Mouse (Mus musculus) spleen, postnatal 4 days (tissue): ENCODE data around the gene Cox8a.

Experiments used
- DNase-seq, 2 experiments: peaks; one replicate each; pipeline ENCODE4 v3.0.0; 2022; ENCODE audit warnings: low spot score in 2 of 2

Cox8a gene

DNA sequence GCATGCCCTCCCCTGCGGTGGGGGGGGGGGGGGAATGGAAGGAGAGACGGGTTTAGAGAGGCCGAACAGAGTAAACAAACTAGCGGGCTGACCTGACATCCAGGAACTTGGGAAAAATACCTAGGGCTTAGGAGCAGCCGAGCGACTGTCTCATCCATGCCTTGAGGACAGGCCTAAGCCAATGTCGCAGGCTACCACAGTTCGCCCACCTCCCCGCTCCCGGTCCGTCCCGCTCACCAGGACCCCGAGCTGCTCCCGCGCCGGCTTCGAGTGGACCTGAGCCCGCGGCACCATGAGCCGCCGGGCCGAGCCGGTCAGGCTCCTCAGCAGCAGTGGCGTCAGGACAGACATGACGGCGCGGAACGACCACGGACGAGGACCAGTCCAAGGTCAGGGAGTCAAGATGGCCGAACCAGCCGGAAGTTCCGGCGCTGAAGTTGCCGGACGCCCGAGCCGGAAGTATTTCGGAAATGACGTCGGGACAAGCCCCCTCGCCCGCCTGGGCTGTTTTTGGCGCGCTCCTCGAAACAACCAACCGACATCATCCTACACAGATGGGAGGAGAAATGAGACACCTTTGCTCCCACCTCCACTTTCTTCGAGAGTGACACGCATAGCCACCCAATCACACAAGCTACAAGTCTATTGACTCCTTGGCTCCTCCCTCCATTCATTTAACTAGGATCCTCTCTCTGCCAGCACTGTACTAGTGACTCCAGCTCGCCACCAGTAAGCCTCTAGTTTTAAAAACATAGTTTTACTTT is at the start of gene Cox8a:
Gene Cox8a (minus strand): TSS at position 455 of the 764 bp plus-strand sequence.
- DNase-seq = peak; percentile 93 to 96

DNA sequence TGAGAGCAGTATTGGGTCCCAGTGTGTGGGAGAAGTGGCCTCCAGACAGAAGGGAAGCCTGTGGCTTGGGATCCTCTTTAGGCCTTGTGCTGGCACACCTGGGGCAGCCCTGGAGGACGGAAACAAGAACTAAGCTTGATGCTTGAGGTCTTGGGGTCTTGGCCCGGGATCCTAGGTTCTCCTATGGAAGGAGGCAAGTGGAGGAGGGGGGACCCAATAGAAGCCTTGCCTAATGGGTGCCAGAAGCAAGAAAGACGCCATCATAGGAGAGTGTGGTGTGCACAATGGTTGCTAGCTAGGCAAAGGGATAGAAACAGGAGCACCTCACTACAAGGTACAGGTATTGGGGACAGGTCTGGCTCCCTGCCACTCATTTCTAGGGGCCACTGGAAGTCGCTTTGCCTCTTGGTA is 49.0 kb upstream of the Cox8a start:
- no peak for DNase-seq

DNA sequence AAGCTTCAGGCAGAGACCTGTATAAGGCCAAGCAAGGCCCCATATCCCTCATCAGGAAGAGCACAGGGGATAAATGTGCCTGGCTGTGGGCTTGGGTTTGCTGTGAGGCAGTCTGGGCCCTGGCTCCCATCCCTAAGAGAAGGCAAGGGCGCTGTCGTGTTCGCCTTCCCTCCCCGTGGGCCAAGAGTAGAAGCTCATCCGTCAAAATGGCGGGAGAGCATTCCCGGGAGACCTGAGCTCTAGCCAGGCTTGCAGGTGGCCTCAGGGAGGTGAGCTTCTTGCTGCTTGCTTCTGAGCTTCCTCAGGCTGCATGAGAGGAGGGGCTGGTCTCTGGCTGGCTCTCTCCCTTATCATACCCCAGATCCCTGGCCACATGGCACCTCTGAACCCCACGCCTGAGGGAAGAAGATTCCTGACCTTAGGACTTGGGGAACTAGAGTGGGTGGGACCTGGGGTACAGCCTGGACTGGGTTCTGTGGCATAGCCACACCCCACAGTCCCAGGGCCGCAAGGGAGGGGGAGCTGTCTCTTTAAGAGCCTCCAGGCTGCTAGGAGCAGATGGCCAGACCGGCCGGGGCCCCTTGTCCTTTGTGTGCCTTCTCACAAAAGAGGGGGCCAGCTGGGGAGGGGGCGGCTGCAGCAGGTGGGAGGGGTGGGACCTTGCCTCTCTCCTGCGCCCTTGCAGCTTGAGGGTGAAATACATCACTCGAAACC is 48.2 kb upstream of the Cox8a start:
- DNase-seq = no peak

DNA sequence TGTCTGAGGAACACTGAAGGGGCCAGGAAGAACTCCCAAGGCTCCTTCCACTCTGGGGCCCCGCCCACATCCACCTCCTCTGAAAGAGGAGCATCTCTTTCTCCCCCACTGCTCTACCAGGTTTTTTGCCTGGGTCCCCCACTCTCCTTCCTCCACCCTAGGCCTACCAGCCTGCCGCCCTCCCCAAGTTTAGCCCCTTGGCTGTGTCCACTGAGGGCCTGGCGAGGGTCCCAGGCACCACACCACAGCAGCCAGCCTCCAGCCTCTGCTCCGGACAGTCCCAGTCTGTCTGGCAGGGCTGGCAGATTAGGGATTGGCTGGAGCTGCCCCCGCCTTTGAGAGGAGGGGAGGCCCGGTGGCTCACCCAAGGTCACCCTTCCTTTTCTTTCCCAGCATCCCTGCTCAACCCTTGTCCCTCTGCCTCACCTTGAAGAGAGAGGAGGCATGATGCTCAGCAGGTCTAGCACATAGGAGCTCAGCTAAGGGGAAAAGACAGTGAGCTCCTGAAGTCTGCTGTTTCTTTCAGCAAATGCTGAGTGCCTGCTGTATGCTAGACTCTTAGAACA is 47.4 kb upstream of the Cox8a start:
- no peak for DNase-seq

DNA sequence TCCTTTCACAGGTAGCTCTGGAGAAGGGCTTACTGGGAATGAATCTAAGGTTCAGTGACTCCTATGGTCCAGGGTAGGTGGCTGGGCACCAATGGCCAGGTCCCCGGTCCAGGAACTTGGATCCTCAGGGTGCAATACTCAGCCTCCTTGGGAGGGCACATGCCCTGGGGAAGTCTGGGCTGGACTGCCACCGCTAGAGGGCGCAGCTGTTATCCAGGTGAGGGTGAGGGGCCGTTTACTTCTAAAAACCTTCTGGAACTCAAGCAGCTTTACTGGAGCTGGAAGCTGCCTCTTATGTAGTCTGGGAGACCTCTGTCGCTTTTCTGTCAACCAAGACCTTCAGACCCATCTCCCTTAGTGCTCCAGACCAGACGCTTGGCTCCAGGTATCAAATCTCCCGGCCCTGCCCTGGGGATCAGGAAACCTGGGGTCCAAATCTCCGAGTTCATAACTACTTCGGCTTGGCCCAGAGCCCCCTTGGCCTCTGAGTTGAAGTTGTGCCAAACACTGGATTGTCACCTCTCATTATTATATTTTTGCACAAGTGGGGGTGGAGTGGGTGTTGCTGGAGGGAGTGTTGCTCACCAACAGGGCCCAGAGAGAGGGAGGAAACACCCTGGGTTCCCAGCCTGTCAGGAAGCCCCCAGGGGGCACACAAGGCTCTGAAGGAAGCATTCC is 46.8 kb upstream of the Cox8a start:
- peak; percentile 78 to 96 for DNase-seq

DNA sequence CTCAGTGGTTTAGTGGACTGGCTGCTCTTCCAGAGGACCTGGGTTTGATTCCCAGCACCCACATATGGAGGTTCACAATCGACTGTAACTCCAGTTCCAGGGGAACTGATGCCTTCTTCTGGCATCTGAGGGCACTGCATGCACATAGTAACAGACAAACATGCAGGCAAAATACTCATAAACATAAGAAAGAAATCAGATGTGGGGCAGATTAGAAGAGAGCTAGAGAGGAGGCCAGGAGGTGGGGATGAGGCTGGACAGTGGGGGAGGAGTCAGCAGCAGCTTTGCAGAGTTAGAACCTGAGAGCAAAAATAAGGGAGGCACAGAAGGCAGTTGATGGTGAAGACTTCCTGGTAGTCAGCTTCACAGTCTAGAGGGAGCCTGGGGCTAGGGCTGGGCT is 45.2 kb upstream of the Cox8a start:
- no peak for DNase-seq

DNA sequence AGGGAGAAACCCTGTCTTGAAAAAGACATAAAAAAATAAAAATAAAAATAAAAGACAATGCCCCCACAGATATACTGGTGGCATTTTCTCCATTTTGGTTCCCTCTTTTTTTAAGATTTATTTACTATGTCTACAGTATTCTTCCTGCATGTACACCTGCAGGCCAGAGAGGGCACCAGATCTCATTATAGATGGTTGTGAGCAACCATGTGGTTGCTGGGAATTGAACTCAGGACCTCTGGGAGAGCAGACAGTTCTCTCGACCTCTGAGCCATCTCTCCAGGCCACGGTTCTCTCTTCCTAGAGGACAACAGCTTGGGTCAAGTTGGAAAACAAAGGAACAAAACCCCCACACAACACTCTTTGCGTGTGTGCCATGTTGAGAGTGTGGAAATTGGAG is 44.5 kb upstream of the Cox8a start:
- no peak for DNase-seq

DNA sequence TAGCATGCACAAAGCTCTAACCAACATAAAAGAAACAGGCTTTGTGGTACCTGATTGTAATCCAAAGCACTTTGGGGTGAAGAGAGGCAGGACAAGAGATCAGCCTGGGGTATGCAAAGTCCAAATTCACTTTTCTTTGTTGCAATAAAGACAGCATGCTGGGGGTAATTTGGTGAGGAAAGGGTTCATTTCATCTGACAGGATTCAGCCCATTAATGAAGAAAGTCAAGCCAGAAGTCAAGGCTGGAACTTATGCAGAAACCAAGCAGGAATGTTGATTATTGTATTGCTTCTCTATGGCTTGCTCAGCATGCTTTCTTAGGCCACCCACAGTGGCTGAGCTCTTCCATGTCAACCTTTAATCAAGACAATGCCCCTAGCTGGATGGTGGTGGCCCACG is 44.1 kb upstream of the Cox8a start:
- DNase-seq = no peak

DNA sequence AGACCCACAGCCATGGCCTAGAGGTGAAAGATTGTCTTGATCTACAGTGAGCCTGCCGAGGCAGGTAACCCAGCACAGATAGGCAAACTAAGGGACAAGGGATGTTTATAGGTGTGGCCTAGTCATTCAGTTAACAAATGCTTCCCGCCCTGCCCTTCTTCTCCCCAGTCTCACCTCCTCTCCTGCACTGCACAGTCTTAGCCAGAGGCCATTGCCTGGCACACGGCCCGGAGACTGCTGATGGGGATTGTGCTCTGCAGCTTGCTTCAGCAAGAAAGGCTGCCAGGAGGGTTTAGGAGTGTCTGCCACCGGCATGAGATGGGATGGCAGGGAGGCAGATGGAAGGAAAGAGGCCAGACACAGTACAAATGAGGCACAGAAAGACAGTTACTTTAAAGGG is 40.5 kb upstream of the Cox8a start:
- DNase-seq = no peak

DNA sequence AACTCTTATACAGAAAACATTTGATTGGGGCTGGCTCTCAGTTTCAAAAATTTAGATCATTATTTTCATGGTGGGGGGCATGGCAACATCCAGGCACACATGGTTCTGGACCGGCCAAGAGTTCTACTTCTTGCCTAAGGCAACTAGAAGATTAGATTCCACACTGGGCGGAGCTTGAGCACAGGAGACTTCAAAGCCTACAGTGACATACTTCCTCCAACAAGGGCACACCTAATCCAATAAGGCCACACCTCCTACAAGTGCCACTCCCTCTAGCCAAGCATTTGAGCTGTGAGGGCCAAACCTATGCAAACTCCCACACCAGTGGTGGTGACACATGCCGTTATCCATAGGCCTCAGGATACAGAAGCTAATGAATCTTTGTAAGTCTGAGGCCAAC is 28.6 kb upstream of the Cox8a start:
- no peak for DNase-seq

DNA sequence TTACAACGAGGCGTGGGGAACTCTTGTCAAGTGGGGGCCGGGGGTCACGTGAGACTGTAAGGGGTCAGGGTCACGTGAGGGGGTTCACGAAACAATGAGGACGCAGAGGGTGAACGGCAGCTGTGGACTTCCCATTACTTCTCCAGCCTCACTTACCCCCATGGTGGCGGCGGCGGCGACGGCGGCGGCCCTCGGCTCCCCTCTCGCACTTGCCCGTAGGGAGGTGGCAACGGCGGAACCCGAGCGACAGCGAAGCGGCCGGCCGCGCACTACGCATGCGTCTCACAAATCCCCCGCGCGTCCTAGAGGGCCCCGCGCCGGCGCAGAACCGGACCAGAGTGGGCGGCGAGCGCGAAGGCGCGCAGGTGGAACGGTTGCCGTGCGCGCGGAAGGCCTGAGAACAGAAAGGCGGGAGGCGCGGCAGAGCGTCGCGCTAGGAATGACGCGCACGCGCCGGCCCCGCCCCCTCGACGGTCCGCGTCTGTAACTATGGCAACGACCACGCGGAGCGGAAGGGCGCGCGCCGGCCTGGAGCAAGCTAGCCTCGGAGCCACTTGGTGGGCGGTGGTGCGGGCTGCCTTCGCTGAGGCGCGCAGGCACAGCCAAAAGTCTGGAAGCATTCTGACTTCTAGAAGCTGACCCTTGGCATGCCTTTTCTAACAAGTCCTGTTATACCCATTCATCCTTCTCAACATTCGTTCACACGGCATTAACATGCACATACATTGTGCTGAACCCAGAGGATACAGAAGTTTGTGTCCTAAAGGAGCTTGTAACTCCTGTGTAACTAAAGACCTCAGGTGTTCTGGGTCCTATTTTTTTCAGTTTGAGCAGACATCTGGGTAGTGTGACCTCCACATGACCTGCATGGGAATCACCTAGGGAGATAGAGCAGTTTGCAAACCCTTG is 23.6 kb upstream of the Cox8a start, which contains the start of gene Naa40:
Gene Naa40 (minus strand): TSS at position 402 of the 909 bp plus-strand sequence.
- DNase-seq = peak; percentile 92 to 97

DNA sequence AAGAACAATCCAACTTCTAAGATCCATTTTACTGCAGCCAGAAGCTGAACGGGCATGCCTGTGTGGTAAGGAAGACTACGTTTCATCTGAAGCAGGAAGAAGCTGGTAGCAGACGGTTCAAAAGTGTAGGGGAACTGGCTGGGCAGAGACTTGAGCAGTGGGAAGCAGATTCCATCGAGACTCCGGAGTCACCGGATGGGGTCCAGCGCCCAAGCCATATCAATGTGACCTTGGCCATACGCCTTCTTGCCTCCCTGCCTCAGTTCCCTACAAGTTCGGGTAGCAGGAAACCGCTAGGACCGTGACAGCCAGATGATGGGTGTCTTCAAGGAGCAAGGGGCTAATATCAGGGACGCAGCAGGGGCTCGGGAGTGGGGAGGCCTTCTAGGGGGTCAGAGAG is 22.9 kb upstream of the Cox8a start:
- DNase-seq = peak in 1 of 2 experiments; percentile 25

DNA sequence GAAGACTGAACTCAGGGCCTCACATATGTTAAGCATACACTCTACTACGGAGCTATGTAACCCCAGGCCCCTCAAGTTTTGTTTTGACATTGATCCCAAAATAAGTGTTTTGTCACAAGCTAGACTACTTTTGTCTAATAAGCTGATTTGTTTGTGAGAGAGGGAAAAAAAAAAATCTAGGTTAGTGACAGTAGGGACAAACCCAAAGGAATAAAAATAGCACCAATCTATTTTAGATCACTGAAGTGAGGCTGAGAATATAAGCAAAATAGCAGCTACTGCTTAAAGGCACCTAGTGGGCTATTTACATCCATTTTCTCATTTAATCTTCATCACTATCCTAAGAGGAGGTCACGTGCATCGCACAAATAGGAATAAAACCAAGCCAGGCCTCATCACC is 22.2 kb upstream of the Cox8a start:
- DNase-seq = no peak

DNA sequence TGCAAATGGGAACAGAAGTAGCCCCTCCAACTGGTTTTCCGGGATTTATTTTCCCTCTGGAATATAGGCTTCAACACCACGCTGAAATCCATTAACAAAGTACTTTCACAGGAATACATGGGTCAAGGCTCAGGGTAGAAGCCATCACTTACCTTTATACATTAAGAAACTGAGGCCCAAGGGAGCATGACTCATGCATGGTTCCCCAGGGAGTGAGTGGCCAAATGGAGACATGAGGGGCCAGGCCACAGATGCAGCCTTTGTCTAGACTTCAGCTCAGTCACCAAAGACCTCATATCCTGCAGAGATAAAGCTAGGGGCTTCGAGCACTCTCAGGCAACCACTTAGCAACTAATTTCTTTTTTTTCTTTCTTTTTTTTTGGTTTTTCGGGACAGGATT is 19.3 kb upstream of the Cox8a start:
- no peak for DNase-seq

DNA sequence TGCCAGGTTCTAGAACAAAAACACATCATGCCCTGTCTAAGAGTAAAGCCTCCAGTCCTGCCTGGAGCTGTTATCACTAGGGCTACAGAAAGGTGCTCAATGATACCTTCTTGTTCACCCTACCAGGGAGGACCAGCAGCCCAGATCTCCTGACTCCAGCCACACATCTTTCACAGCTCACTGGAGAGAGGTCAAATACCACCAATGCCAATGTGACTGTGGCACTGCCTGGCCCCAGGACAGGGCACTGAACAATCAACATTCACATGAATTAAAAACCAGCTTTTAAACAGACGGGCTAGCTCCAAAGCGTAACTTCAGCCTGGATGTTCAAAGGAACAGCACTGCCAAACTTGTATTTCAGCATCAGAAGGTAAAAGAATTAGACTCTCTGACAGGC is 18.6 kb upstream of the Cox8a start:
- DNase-seq = no peak

DNA sequence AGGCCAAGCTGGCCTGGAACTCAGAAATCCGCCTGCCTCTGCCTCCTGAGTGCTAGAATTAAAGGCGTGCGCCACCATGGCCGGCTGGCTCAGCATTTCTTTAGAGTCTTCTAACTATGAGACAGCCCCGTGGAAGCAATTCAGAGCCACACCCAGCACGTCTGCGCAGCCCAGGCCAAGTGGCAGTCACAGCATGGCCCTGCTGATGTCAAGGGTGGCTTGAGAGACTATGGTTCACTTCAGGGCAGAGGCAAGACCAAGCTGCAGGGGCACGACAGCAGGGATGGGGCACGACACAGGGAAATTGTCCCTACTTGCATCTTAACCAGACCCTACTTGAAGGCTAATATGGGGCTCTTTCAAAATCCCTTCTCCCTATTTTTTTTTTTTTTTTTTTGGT is 18.0 kb upstream of the Cox8a start:
- DNase-seq = no peak

DNA sequence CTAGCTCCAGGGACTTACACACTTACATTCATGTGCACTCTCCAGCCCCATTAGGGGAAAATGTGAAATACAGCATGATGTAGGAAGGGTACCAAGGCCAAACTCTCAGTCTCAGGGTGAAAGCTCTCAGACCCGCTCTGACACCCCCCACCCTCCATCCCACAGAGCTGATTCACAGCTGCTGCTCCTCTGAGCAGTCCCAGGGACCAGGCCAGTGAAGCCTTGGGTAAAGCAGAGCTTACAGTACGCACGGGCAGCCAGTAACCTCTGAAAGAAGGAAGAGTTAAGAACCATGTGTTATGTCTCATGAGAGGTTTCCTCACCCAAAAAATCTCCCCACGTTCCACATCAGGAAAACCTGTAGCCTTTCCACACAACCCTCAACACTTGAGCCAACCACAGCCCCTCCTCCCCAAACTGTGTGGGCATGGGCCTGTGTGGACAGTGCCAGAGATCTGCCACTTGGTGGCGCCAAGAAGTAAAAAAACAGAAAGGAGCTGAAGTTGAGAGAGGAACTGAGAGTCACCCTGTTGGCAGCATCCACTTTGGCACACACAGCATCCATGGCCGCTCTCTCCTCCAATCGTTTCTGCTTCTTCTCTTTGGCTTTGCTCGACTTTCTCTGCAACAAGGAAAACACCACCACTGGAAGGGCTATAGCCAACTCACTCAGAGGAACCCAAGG is 17.3 kb upstream of the Cox8a start:
- DNase-seq = peak; percentile 73 to 86

DNA sequence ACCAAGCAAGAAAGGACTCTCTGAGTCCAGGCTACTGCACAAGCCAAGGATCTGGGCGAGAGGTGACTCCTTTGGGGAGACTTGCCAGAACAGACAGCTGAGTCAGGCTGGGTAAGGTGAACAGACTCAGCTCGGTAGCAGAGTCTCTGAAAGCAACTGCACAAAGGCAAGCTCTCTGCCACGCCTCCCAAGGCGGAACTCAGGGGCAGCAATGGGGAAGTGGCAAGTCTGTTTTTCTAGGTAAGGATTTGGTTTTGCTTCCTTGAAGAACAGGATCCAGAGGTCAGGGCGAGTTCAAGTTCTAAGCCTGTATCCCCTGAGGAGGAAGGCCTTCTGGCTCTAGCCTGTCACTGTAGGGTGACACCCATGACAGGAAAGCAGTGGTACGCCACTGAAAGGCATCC is 9.1 kb upstream of the Cox8a start:
- peak in 1 of 2 experiments; percentile 39 for DNase-seq

DNA sequence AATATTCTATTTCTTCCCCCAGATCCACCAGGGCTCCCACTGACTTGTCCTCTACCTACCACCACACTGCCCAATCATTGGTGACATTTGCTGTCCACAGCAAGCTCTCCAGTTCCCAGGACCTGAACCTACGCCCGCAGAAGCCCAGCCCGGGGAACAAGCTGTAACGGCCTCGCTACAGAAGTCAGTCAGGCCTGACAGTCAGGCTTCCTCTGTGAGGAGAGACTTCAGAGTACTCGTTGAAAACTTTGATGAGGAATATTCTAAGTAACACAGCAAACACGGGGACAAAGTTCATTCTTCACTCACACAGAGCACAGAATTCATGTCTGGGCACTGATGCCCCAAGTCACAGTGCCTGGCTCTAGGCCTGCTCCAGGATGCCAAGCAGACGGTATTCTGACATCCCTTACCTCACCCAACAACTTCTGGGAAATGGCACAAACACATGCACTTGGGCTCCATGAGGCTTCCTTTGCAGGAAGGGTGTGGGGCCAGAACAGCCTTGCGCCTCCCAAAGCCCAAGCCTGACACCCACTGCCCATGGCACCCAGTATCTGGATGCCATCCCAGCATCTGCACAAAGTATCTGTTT is 7.8 kb upstream of the Cox8a start:
- no peak for DNase-seq

DNA sequence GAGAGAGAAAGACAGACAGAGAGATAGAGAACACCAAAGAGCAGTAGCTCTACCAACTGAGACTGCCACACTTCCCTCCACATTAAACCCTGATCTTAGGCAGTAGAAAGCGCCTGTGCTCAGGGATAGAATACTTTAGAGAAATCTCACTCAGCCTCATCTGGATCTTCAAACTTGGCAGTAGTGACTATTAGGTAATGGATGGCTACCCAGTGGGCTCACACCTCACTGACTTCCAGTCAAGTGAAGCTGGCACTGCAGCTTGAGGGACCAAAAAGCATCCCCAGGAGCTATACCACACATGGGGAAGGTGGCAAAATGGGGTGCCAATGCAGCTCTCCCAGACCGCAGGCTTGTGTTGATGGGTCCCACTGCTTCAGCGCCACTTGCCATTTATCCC is 6.8 kb upstream of the Cox8a start:
- DNase-seq = no peak
